Mouse (Mus musculus) olfactory bulb, adult 2 months (tissue): ENCODE results near the gene Fam166b.

Source experiments
- CTCF ChIP-seq: fragments of 200-500 bp; IDR thresholded peaks from 2 replicates; pipeline ENCODE4 v1.5.1; 2012; ENCODE audit warnings: low read depth, mild to moderate bottlenecking, low read length, moderate library complexity; ENCODE audit not compliant: insufficient read depth
- POLR2A ChIP-seq: fragments of 200-500 bp; IDR thresholded peaks from 2 replicates; pipeline ENCODE4 v1.6.1; 2012; ENCODE audit warnings: mild to moderate bottlenecking, low read depth, low read length, moderate library complexity; ENCODE audit not compliant: insufficient read depth

GRCm38 (mm10) chr4:43416071-43416490 lies 12.9 kb downstream of the Fam166b start:
- no peak for TF ChIP-seq CTCF
- TF ChIP-seq POLR2A = no peak
